8 mouse cellular contexts compared by ENCODE assay signal in genomic region chr7:27334405-27334911, GRCm38 (mm10). TPM values are rescaled to one million over a fixed set of nuclear protein-coding genes. Genes with fewer than 3 reads are reported as not detected.
A peak's percentile ranks its signal among the peaks of the same experiment; 100 is the strongest.
DNase-seq lines count a peak whose midpoint lies in the region; ATAC-seq and TF ChIP-seq lines count a peak whose summit lies in the region.

No protein-coding gene starts in this region.

- peaks cover 69% of the 10 kb centered on the region for H3K4me1 ChIP-seq in hindbrain, embryonic 10.5 days (replicated peaks)
- H3K4me1 ChIP-seq in hindbrain, embryonic 11.5 days (replicated peaks; ENCODE audit: control insufficient read depth, insufficient read depth, low read length): peaks cover 20% of the 10 kb centered on the region
- H3K4me1 ChIP-seq in embryonic facial prominence, embryonic 11.5 days (ENCODE audit: control insufficient read depth, insufficient read depth, low read length): peaks cover 3% of the 10 kb centered on the region
- peaks cover 13% of the 10 kb centered on the region for H3K4me1 ChIP-seq in heart, postnatal 0 days (ENCODE audit: control insufficient read depth, insufficient read depth)
- peaks cover 74% of the 10 kb centered on the region for H3K4me1 ChIP-seq in limb, embryonic 13.5 days
- peaks cover 77% of the 10 kb centered on the region for H3K4me1 ChIP-seq in neural tube, embryonic 15.5 days

- no peak overlapping the region for H3K4me2 ChIP-seq in hindbrain, embryonic 11.5 days (replicated peaks; ENCODE audit: low read depth, low read length)
- H3K4me2 ChIP-seq in embryonic facial prominence, embryonic 11.5 days (ENCODE audit: low read depth, low read length): peak overlapping the region; percentile 8; the same call in 1 of the 2 replicates
- peak overlapping the region; percentile 76 for H3K4me2 ChIP-seq in heart, postnatal 0 days (ENCODE audit: low read depth, low read length)
- H3K4me2 ChIP-seq in limb, embryonic 13.5 days (replicated peaks): peak overlapping the region; percentile 97
- peak overlapping the region; percentile 97 for H3K4me2 ChIP-seq in neural tube, embryonic 15.5 days

- no peaks in the 10 kb centered on the region for H3K9me3 ChIP-seq in hindbrain, embryonic 10.5 days
- no peaks in the 10 kb centered on the region for H3K9me3 ChIP-seq in hindbrain, embryonic 11.5 days (ENCODE audit: control insufficient read depth, low read length)
- no peaks in the 10 kb centered on the region for H3K9me3 ChIP-seq in embryonic facial prominence, embryonic 11.5 days (replicated peaks; ENCODE audit: control insufficient read depth, low read length)
- no peaks in the 10 kb centered on the region for H3K9me3 ChIP-seq in heart, postnatal 0 days (replicated peaks; ENCODE audit: control insufficient read depth, low read length)
- H3K9me3 ChIP-seq in limb, embryonic 13.5 days: no peaks in the 10 kb centered on the region
- H3K9me3 ChIP-seq in neural tube, embryonic 15.5 days (replicated peaks): no peaks in the 10 kb centered on the region

- no peak overlapping the region for H3K27ac ChIP-seq in hindbrain, embryonic 10.5 days
- no peak overlapping the region for H3K27ac ChIP-seq in hindbrain, embryonic 11.5 days (ENCODE audit: low read depth, low read length)
- no peak overlapping the region for H3K27ac ChIP-seq in embryonic facial prominence, embryonic 11.5 days (replicated peaks; ENCODE audit: low read depth, low read length)
- peak overlapping the region; percentile 84 for H3K27ac ChIP-seq in heart, postnatal 0 days (ENCODE audit: low read depth)
- no peak overlapping the region for H3K27ac ChIP-seq in limb, embryonic 13.5 days
- no peak overlapping the region for H3K27ac ChIP-seq in neural tube, embryonic 15.5 days (replicated peaks)

- DNase-seq in hindbrain, embryonic 10.5 days (ENCODE audit: low spot score): no peak
- DNase-seq in hindbrain, embryonic 11.5 days (ENCODE audit: low spot score): no peak
- no peak for DNase-seq in embryonic facial prominence, embryonic 11.5 days (ENCODE audit: low spot score)
- peak; percentile 44 for DNase-seq in heart, postnatal 0 days (ENCODE audit: low spot score)
- no peak for DNase-seq in retina, postnatal 1 day
- DNase-seq in left cerebral cortex, postnatal 36 days (ENCODE audit: low spot score in 2 of 2): no peak

- 2% methylated on average over 32 of the region's 32 CpGs for WGBS in hindbrain, embryonic 10.5 days
- 2% methylated on average over 32 of the region's 32 CpGs for WGBS in hindbrain, embryonic 11.5 days
- under 1% methylated on average over 32 of the region's 32 CpGs for WGBS in embryonic facial prominence, embryonic 11.5 days
- 1% methylated on average over 32 of the region's 32 CpGs for WGBS in heart, postnatal 0 days
- WGBS in limb, embryonic 13.5 days: 3% methylated on average over 32 of the region's 32 CpGs
- 3% methylated on average over 32 of the region's 32 CpGs for WGBS in neural tube, embryonic 15.5 days

- TF ChIP-seq CTCF in heart, postnatal 0 days (IDR thresholded peaks at IDR 0.05; ENCODE audit: low read depth): peak; percentile 25; the same call in 1 of the 2 replicates

- TF ChIP-seq EP300 in heart, postnatal 0 days (IDR thresholded peaks at IDR 0.05; ENCODE audit: low read depth): peak; percentile 54; the same call in 1 of the 2 replicates

- no peak overlapping the region for H3K9ac ChIP-seq in hindbrain, embryonic 11.5 days (ENCODE audit: low read depth, low read length)
- no peak overlapping the region for H3K9ac ChIP-seq in embryonic facial prominence, embryonic 11.5 days (replicated peaks; ENCODE audit: low read length)
- H3K9ac ChIP-seq in heart, postnatal 0 days (replicated peaks; ENCODE audit: low read depth, low read length): no peak overlapping the region
- H3K9ac ChIP-seq in limb, embryonic 13.5 days: peak overlapping the region; percentile 39; the same call in 1 of the 2 replicates
- H3K9ac ChIP-seq in neural tube, embryonic 15.5 days (replicated peaks): no peak overlapping the region

- no peak for ATAC-seq in hindbrain, embryonic 11.5 days (ENCODE audit: low FRiP score)
- no peak for ATAC-seq in embryonic facial prominence, embryonic 11.5 days (replicated peaks; ENCODE audit: insufficient number of reproducible peaks, low FRiP score, low TSS enrichment, low read depth)
- peak; percentile 15 for ATAC-seq in heart, postnatal 0 days (ENCODE audit: insufficient read depth, low read depth)
- ATAC-seq in limb, embryonic 13.5 days (ENCODE audit: low FRiP score, low read depth): no peak
- no peak for ATAC-seq in neural tube, embryonic 15.5 days (ENCODE audit: low FRiP score)

- intact Hi-C loops in left cerebral cortex, postnatal 36 days (cut with DNase I): loop anchor here (10.0 kb wide), 1 partner anchor 150 kb away; the partner anchor contains the start of gene Sertad1

- peaks cover 100% of the 10 kb centered on the region for H3K27me3 ChIP-seq in hindbrain, embryonic 10.5 days (ENCODE audit: insufficient read depth, poor library complexity, severe bottlenecking)
- H3K27me3 ChIP-seq in hindbrain, embryonic 11.5 days (ENCODE audit: control insufficient read depth, insufficient read depth, low read length): peaks cover 82% of the 10 kb centered on the region
- H3K27me3 ChIP-seq in embryonic facial prominence, embryonic 11.5 days (ENCODE audit: control insufficient read depth, insufficient read depth, low read length): peaks cover 62% of the 10 kb centered on the region
- peaks cover 93% of the 10 kb centered on the region for H3K27me3 ChIP-seq in heart, postnatal 0 days (ENCODE audit: control insufficient read depth, insufficient read depth, low read length)
- H3K27me3 ChIP-seq in limb, embryonic 13.5 days: peaks cover 86% of the 10 kb centered on the region
- peaks cover 88% of the 10 kb centered on the region for H3K27me3 ChIP-seq in neural tube, embryonic 15.5 days (replicated peaks)

- peak overlapping the region; percentile 55 for H3K4me3 ChIP-seq in hindbrain, embryonic 10.5 days
- no peak overlapping the region for H3K4me3 ChIP-seq in hindbrain, embryonic 11.5 days (ENCODE audit: low read depth, low read length)
- H3K4me3 ChIP-seq in embryonic facial prominence, embryonic 11.5 days (ENCODE audit: low read depth, low read length): no peak overlapping the region
- H3K4me3 ChIP-seq in heart, postnatal 0 days (ENCODE audit: low read depth, low read length): peak overlapping the region; percentile 67
- H3K4me3 ChIP-seq in limb, embryonic 13.5 days: peak overlapping the region; percentile 57
- peak overlapping the region; percentile 16 for H3K4me3 ChIP-seq in neural tube, embryonic 15.5 days (replicated peaks)

- no peaks in the 10 kb centered on the region for H3K36me3 ChIP-seq in hindbrain, embryonic 10.5 days
- H3K36me3 ChIP-seq in hindbrain, embryonic 11.5 days (ENCODE audit: control insufficient read depth, insufficient read depth, low read length): no peaks in the 10 kb centered on the region
- no peaks in the 10 kb centered on the region for H3K36me3 ChIP-seq in embryonic facial prominence, embryonic 11.5 days (replicated peaks; ENCODE audit: control insufficient read depth, insufficient read depth, low read depth, low read length)
- no peaks in the 10 kb centered on the region for H3K36me3 ChIP-seq in heart, postnatal 0 days (replicated peaks; ENCODE audit: control insufficient read depth, insufficient read depth, low read length)
- H3K36me3 ChIP-seq in limb, embryonic 13.5 days: no peaks in the 10 kb centered on the region
- H3K36me3 ChIP-seq in neural tube, embryonic 15.5 days: no peaks in the 10 kb centered on the region

RNA-seq across cellular contexts. Expression of gene Ltbp4, which starts 3.0 kb away (rescaled TPM):
- polyA plus RNA-seq in hindbrain, embryonic 10.5 days (2016; fragmentation: Nextera tagmentation; extraction: Ambion mirVana): 5.8 and 7.5 TPM in 2 replicates
- 2.4 and 3.9 TPM in 2 replicates for polyA plus RNA-seq in hindbrain, embryonic 11.5 days (2014; fragmentation: Nextera tagmentation; extraction: Ambion mirVana)
- 6.3 and 6.6 TPM in 2 replicates for polyA plus RNA-seq in embryonic facial prominence, embryonic 11.5 days (2014; fragmentation: Nextera tagmentation; extraction: Ambion mirVana)
- total RNA-seq in heart, postnatal 0 days (2014; rRNA removed; ENCODE audit: low replicate concordance): 150 TPM in 2 replicates
- 56.9 and 61.7 TPM in 2 replicates for polyA plus RNA-seq in heart, postnatal 0 days (2015; fragmentation: Nextera tagmentation; extraction: Ambion mirVana)
- polyA plus RNA-seq in limb, embryonic 13.5 days (2015; fragmentation: Nextera tagmentation; extraction: Ambion mirVana): 25.8 and 29.3 TPM in 2 replicates
- polyA plus RNA-seq in neural tube, embryonic 15.5 days (2015; fragmentation: Nextera tagmentation; extraction: Ambion mirVana): 10.7 and 17.8 TPM in 2 replicates
- 10 to 100 TPM; 36.3 to 50.7 TPM for total RNA-seq in left cerebral cortex, postnatal 36 days (2021)

RNA-seq across cellular contexts. Expression of gene Shkbp1, which starts 21.4 kb away (rescaled TPM):
- 76.3 and 87.4 TPM in 2 replicates for polyA plus RNA-seq in hindbrain, embryonic 10.5 days (2016; fragmentation: Nextera tagmentation; extraction: Ambion mirVana)
- 51.5 and 56.7 TPM in 2 replicates for polyA plus RNA-seq in hindbrain, embryonic 11.5 days (2014; fragmentation: Nextera tagmentation; extraction: Ambion mirVana)
- 50.2 and 57.5 TPM in 2 replicates for polyA plus RNA-seq in embryonic facial prominence, embryonic 11.5 days (2014; fragmentation: Nextera tagmentation; extraction: Ambion mirVana)
- total RNA-seq in heart, postnatal 0 days (2014; rRNA removed; ENCODE audit: low replicate concordance): 16.7 and 21.0 TPM in 2 replicates
- 14.2 and 18.3 TPM in 2 replicates for polyA plus RNA-seq in heart, postnatal 0 days (2015; fragmentation: Nextera tagmentation; extraction: Ambion mirVana)
- 49.2 and 54.5 TPM in 2 replicates for polyA plus RNA-seq in limb, embryonic 13.5 days (2015; fragmentation: Nextera tagmentation; extraction: Ambion mirVana)
- 28.9 and 33.4 TPM in 2 replicates for polyA plus RNA-seq in neural tube, embryonic 15.5 days (2015; fragmentation: Nextera tagmentation; extraction: Ambion mirVana)
- total RNA-seq in left cerebral cortex, postnatal 36 days (2021): 10 to 100 TPM; 12.4 to 35.7 TPM

RNA-seq across cellular contexts. Expression of gene Gm20479, which starts 22.8 kb away (rescaled TPM):
- polyA plus RNA-seq in hindbrain, embryonic 10.5 days (2016; fragmentation: Nextera tagmentation; extraction: Ambion mirVana): 0.50 TPM in 1 of 2 replicates, not detected in the other
- polyA plus RNA-seq in hindbrain, embryonic 11.5 days (2014; fragmentation: Nextera tagmentation; extraction: Ambion mirVana): 0.33 and 0.57 TPM in 2 replicates
- 0.45 TPM in 1 of 2 replicates, not detected in the other for polyA plus RNA-seq in embryonic facial prominence, embryonic 11.5 days (2014; fragmentation: Nextera tagmentation; extraction: Ambion mirVana)
- total RNA-seq in heart, postnatal 0 days (2014; rRNA removed; ENCODE audit: low replicate concordance): 2.0 TPM in 1 of 2 replicates, not detected in the other
- polyA plus RNA-seq in heart, postnatal 0 days (2015; fragmentation: Nextera tagmentation; extraction: Ambion mirVana): 0.46 TPM in 1 of 2 replicates, not detected in the other
- not detected in 2 replicates for polyA plus RNA-seq in limb, embryonic 13.5 days (2015; fragmentation: Nextera tagmentation; extraction: Ambion mirVana)
- polyA plus RNA-seq in neural tube, embryonic 15.5 days (2015; fragmentation: Nextera tagmentation; extraction: Ambion mirVana): not detected in 2 replicates
- not detected for total RNA-seq in left cerebral cortex, postnatal 36 days (2021)

Comparison
In these comparisons a context has a peak if more than half of its experiments do, and no peak if none do; other contexts are left out.
1. H3K4me3 ChIP-seq: peak in hindbrain, embryonic 10.5 days (single experiment), heart, postnatal 0 days (single experiment), limb, embryonic 13.5 days (single experiment) and neural tube, embryonic 15.5 days (single experiment); none in hindbrain, embryonic 11.5 days (single experiment) and embryonic facial prominence, embryonic 11.5 days (single experiment).